Mouse (Mus musculus) embryonic facial prominence, embryonic 11.5 days (tissue): ENCODE data around the gene Vwa5a. TPM values are rescaled to one million over a fixed set of nuclear protein-coding genes. Genes with fewer than 3 reads are reported as not detected.

Experiments used
- ATAC-seq: fragments of 200-750 bp; cut with Nextera tagmentation; replicated peaks from 2 replicates; pipeline ENCODE4 v1.8.0; 2017; ENCODE audit warnings: low read depth; ENCODE audit not compliant: insufficient number of reproducible peaks, low FRiP score, low TSS enrichment
- DNase-seq: peaks from one replicate; pipeline ENCODE4 v3.0.0-alpha.2; 2015; ENCODE audit warnings: low spot score
- H3K27ac ChIP-seq: fragments of 300-500 bp; sonication (generic); replicated peaks from 2 replicates; pipeline ENCODE4 v1.5.1; 2014; ENCODE audit warnings: mild to moderate bottlenecking, low read depth, low read length, control low read depth
- H3K27me3 ChIP-seq: fragments of 300-500 bp; sonication (generic); 2 replicates; pipeline ENCODE4 v1.6.1; 2014; ENCODE audit warnings: mild to moderate bottlenecking, low read length, moderate library complexity, mixed read lengths; ENCODE audit not compliant: control insufficient read depth, insufficient read depth
- H3K36me3 ChIP-seq: fragments of 300-500 bp; sonication (generic); replicated peaks from 2 replicates; pipeline ENCODE4 v1.6.1; 2014; ENCODE audit warnings: low read depth, mild to moderate bottlenecking, low read length, moderate library complexity, mixed read lengths; ENCODE audit not compliant: control insufficient read depth, insufficient read depth
- H3K4me1 ChIP-seq: fragments of 300-500 bp; sonication (generic); 2 replicates; pipeline ENCODE4 v1.6.1; 2014; ENCODE audit warnings: low read length, mixed read lengths; ENCODE audit not compliant: control insufficient read depth, insufficient read depth
- H3K4me2 ChIP-seq: fragments of 300-500 bp; sonication (generic); 2 replicates; pipeline ENCODE4 v1.6.1; 2014; ENCODE audit warnings: low read depth, mild to moderate bottlenecking, control low read depth, low read length, moderate library complexity
- H3K4me3 ChIP-seq: fragments of 300-500 bp; sonication (generic); 2 replicates; pipeline ENCODE4 v1.5.1; 2014; ENCODE audit warnings: low read depth, low read length, control low read depth
- H3K9ac ChIP-seq: fragments of 300-500 bp; sonication (generic); replicated peaks from 2 replicates; pipeline ENCODE4 v1.6.1; 2014; ENCODE audit warnings: mild to moderate bottlenecking, control low read depth, low read length
- H3K9me3 ChIP-seq: fragments of 300-500 bp; sonication (generic); replicated peaks from 2 replicates; pipeline ENCODE4 v1.6.1; 2016; ENCODE audit warnings: mild to moderate bottlenecking, low read length, inconsistent platforms, mixed read lengths; ENCODE audit not compliant: control insufficient read depth
- WGBS: fragments of 180-500 bp; shearing (Covaris S2); extraction: QIAGEN DNeasy Blood & Tissue Kit; methylation state at CpG from one replicate; pipeline ENCODE4 v1.1.7; 2014; 5-methylcytosine and 5-hydroxymethylcytosine counted together
- polyA plus RNA-seq: library from polyadenylated mRNA; unstranded; fragments of >200 nt; fragmentation: Nextera tagmentation; extraction: Ambion mirVana; gene quantifications from 2 replicates; pipeline ENCODE4 v1.2.1, GENCODE M21; 2014

Vwa5a gene
- polyA plus RNA-seq, 1 experiment from 2014 or later, result 13.6 TPM

GRCm38 (mm10) chr9:38751999-38752398 is 33.9 kb downstream of the Vwa5a start, which contains the start of gene Olfr920:
Gene Olfr920 (plus strand): TSS chr9:38752299.
- DNase-seq (no peak), ATAC-seq (no peak)
- H3K4me2 ChIP-seq, result no peak within 1 kb of the TSS
- WGBS, result 91% methylated on average over 1 of the region's 1 CpGs
- H3K9ac ChIP-seq, result no peak within 1 kb of the TSS
- no peaks in the 10 kb centered on the region for H3K4me1 ChIP-seq
- no peaks in the 10 kb centered on the region for H3K36me3 ChIP-seq
- H3K27me3 ChIP-seq, result no peaks in the 10 kb centered on the region
- H3K9me3 ChIP-seq, result no peaks in the 10 kb centered on the region
- no peak within 1 kb of the TSS for H3K4me3 ChIP-seq
- no peak within 1 kb of the TSS for H3K27ac ChIP-seq

- no peak within 1 kb of the TSS for H3K27ac ChIP-seq
- no peaks in the 10 kb centered on the region for H3K4me1 ChIP-seq
- H3K27me3 ChIP-seq, result no peaks in the 10 kb centered on the region
- H3K4me3 ChIP-seq, result no peak within 1 kb of the TSS
- DNase-seq, result no peak
- H3K36me3 ChIP-seq, result no peaks in the 10 kb centered on the region
- H3K9ac ChIP-seq, result no peak within 1 kb of the TSS
- no peaks in the 10 kb centered on the region for H3K9me3 ChIP-seq
- H3K4me2 ChIP-seq, result no peak within 1 kb of the TSS
- ATAC-seq, result no peak
Observed at GRCm38 (mm10) chr9:38772768-38773167, 54.7 kb downstream of the Vwa5a start, which contains the start of gene Olfr921. Gene Olfr921 (plus strand): TSS chr9:38773068.

- H3K4me3 ChIP-seq, result no peak overlapping the region
- no peak overlapping the region for H3K27ac ChIP-seq
- H3K9me3 ChIP-seq, result no peaks in the 10 kb centered on the region
- no peaks in the 10 kb centered on the region for H3K36me3 ChIP-seq
- 79% methylated on average over 2 of the region's 2 CpGs for WGBS
- no peak overlapping the region for H3K9ac ChIP-seq
- ATAC-seq, result no peak
- no peaks in the 10 kb centered on the region for H3K27me3 ChIP-seq
- no peak for DNase-seq
- no peaks in the 10 kb centered on the region for H3K4me1 ChIP-seq
- no peak overlapping the region for H3K4me2 ChIP-seq
Observed at GRCm38 (mm10) chr9:38792689-38793088, 74.6 kb downstream of the Vwa5a start.

Other genes with a start within 250 kb of the Vwa5a start
- gene Olfr905, start 247.2 kb upstream of the Vwa5a start, polyA plus RNA-seq, result not detected in 2 replicates
- gene Olfr906, start 231.2 kb upstream of the Vwa5a start, polyA plus RNA-seq, result not detected in 2 replicates
- gene Olfr907, start 222.5 kb upstream of the Vwa5a start, polyA plus RNA-seq, result not detected in 2 replicates
- not detected in 2 replicates for gene Olfr911-ps1, start 196.7 kb upstream of the Vwa5a start, polyA plus RNA-seq
- gene Olfr910, start 180.4 kb upstream of the Vwa5a start, polyA plus RNA-seq, result not detected in 2 replicates
- not detected in 2 replicates for gene Olfr912, start 138.1 kb upstream of the Vwa5a start, polyA plus RNA-seq
- not detected in 2 replicates for gene Olfr913, start 125.5 kb upstream of the Vwa5a start, polyA plus RNA-seq
- not detected in 2 replicates for gene Olfr914, start 113.2 kb upstream of the Vwa5a start, polyA plus RNA-seq
- gene Olfr916, start 58.4 kb upstream of the Vwa5a start, polyA plus RNA-seq, result not detected in 2 replicates
- not detected in 2 replicates for gene Olfr917, start 52.4 kb upstream of the Vwa5a start, polyA plus RNA-seq
- gene Olfr918, start 43.7 kb upstream of the Vwa5a start, polyA plus RNA-seq, result not detected in 2 replicates
- gene Olfr919, start 14.6 kb upstream of the Vwa5a start, polyA plus RNA-seq, result not detected in 2 replicates
- not detected in 2 replicates for gene Olfr920, start 34.0 kb downstream of the Vwa5a start, polyA plus RNA-seq
- not detected in 2 replicates for gene Olfr921, start 54.8 kb downstream of the Vwa5a start, polyA plus RNA-seq
- not detected in 2 replicates for gene Olfr922, start 96.3 kb downstream of the Vwa5a start, polyA plus RNA-seq
- not detected in 2 replicates for gene Olfr923, start 108.3 kb downstream of the Vwa5a start, polyA plus RNA-seq
- gene Olfr924, start 126.2 kb downstream of the Vwa5a start, polyA plus RNA-seq, result not detected in 2 replicates
- gene Olfr26, start 136.8 kb downstream of the Vwa5a start, polyA plus RNA-seq, result not detected in 2 replicates
- gene Olfr926, start 158.9 kb downstream of the Vwa5a start, polyA plus RNA-seq, result not detected in 2 replicates
- gene Olfr930, start 211.5 kb downstream of the Vwa5a start, polyA plus RNA-seq, result not detected in 2 replicates